Mouse (Mus musculus) small intestine, adult 2 months (tissue): ENCODE results near the gene Spag8.

Source experiments
- CTCF ChIP-seq: fragments of 200-500 bp; IDR thresholded peaks from 2 replicates; pipeline ENCODE4 v1.5.1; 2012; ENCODE audit warnings: low read depth, mild to moderate bottlenecking, control low read depth, inconsistent platforms, low read length, moderate library complexity, mixed read lengths; ENCODE audit not compliant: insufficient replicate concordance, insufficient read length; ENCODE audit errors: extremely low read depth
- POLR2A ChIP-seq: fragments of 200-500 bp; IDR thresholded peaks from 2 replicates; pipeline ENCODE4 v1.6.1; 2012; ENCODE audit warnings: low read depth, mild to moderate bottlenecking, control low read depth, inconsistent platforms, low read length, moderate library complexity

- peak; percentile 70; the same call in 1 of the 2 replicates for TF ChIP-seq CTCF
- no peak for TF ChIP-seq POLR2A
Measured at GRCm38 (mm10) chr4:43672070-43672469, 18.7 kb upstream of the Spag8 start.
